Mouse (Mus musculus): ENCODE results near the gene Cflar.

The Cflar gene

GRCm38 (mm10) chr1:58700580-58701162 lies 10.6 kb upstream of the Cflar start:
- in situ Hi-C loops (cut with MboI; ENCODE audit: unreplicated experiment in 2 of 2), result loop anchor here (25.0 kb wide), 2 partner anchors 688 to 713 kb away; partner anchors contain the start of genes Kctd18 (in 1 of the 2) and Sgo2a (in 1 of the 2)

DNA sequence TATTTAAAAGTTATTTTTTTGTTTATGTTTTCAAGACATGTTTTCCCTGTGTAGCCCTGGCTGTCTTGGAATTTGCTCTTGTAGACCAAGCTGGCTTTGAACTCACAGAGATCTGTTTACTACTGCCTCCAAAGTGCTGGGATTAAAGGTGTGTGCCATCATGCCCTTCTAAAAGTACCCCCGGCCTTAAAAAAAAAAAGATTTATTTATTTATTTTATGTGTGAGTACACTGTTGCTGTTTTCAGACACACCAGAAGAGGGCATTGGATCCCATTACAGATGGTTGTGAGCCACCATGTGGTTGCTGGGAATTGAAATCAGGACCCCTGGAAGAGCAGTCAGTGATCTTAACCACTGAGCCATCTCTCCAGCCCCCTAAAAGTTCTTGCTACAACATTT lies 1.3 kb upstream of the Cflar start:
- in situ Hi-C loops (cut with MboI; ENCODE audit: unreplicated experiment in 2 of 2), result loop anchor here (5.0 to 25.0 kb wide), 4 partner anchors 92 to 723 kb away; partner anchors contain the start of genes Clk1 (in 1 of the 2), Kctd18 (in 1 of the 2) and Sgo2a (in 1 of the 2)

DNA sequence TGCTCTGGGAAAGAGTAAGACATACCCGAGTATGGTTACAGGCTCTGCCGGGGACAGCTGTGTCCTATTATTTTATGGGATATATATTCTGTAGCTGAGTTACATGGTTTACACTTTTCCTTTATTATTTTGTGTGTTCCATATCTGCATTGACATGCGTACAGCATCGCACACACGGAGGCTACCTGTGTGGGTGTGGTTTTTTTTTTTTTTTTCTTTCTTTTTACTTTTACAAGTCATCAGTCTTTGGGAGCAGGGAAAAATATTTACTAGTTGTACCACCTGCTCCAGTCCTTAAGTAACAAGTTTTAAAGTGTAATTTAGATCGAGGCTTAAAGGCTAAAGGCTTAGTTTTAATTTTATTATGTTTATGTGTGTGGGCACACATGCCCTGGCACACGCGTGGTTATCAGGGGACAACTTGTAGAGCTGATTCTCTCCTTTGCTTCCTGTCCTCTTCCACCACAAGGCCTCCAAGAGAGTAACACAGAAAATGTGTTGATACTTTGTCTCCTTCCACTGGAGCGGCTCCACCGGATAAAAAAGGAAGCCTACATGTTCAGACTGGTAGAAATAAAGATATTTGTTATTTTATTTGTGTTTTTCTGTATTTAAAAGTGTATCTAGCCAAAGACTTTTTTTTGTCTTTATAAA lies 470 bp upstream of the Cflar start:
- in situ Hi-C loops (cut with MboI; ENCODE audit: unreplicated experiment in 2 of 2), result loop anchor here (5.0 to 25.0 kb wide), 4 partner anchors 91 to 724 kb away; partner anchors contain the start of genes Clk1 (in 1 of the 2), Kctd18 (in 1 of the 2) and Sgo2a (in 1 of the 2)

GRCm38 (mm10) chr1:58712076-58713061 lies 1.1 kb downstream of the Cflar start:
- in situ Hi-C loops (cut with MboI; ENCODE audit: unreplicated experiment in 2 of 2), result loop anchor here (5.0 to 25.0 kb wide), 4 partner anchors 90 to 725 kb away; partner anchors contain the start of genes Clk1 (in 1 of the 2), Kctd18 (in 1 of the 2) and Sgo2a (in 1 of the 2)

- in situ Hi-C loops (cut with MboI; ENCODE audit: unreplicated experiment in 2 of 2), result loop anchor here (5.0 to 25.0 kb wide), 4 partner anchors 89 to 726 kb away; partner anchors contain the start of genes Clk1 (in 1 of the 2), Kctd18 (in 1 of the 2) and Sgo2a (in 1 of the 2)
Measured at GRCm38 (mm10) chr1:58713081-58713892, 2.0 kb downstream of the Cflar start.

- in situ Hi-C loops (cut with MboI; ENCODE audit: unreplicated experiment in 2 of 2), result loop anchor here (5.0 to 25.0 kb wide), 4 partner anchors 88 to 727 kb away; partner anchors contain the start of genes Clk1 (in 1 of the 2), Kctd18 (in 1 of the 2) and Sgo2a (in 1 of the 2)
Measured at GRCm38 (mm10) chr1:58713893-58714231, 2.6 kb downstream of the Cflar start.

- in situ Hi-C loops (cut with MboI; ENCODE audit: unreplicated experiment in 2 of 2), result loop anchor here (5.0 to 25.0 kb wide), 4 partner anchors 88 to 727 kb away; partner anchors contain the start of genes Clk1 (in 1 of the 2), Kctd18 (in 1 of the 2) and Sgo2a (in 1 of the 2)
Measured at GRCm38 (mm10) chr1:58714361-58714760, 3.1 kb downstream of the Cflar start.

DNA sequence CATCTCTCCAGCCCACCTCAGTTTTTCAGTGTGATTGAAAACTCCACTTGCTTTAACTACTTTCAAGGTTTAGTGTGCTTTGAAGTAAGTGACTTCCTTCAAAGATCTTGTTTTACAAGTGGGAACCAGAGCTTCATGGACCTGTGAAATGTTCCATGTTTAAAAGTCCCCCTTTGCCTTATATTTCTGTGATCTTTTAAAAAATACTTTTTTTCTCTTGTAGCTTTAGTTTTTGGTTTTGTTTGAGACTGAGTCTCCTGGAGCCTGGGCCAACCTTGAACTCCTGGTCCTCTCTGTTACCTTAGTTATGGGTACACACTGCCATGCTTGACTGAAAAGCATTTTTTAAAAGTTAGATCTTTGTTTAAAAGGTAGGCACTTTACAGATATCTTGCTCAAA lies 4.2 kb downstream of the Cflar start:
- in situ Hi-C loops (cut with MboI; ENCODE audit: unreplicated experiment in 2 of 2), result loop anchor here (10.0 to 25.0 kb wide), 3 partner anchors 291 to 728 kb away; partner anchors contain the start of genes Clk1 (in 1 of the 2), Kctd18 (in 1 of the 2) and Sgo2a (in 1 of the 2)

GRCm38 (mm10) chr1:58716162-58716882 lies 5.0 kb downstream of the Cflar start:
- in situ Hi-C loops (cut with MboI; ENCODE audit: unreplicated experiment in 2 of 2), result loop anchor here (10.0 to 25.0 kb wide), 3 partner anchors 292 to 729 kb away; partner anchors contain the start of genes Clk1 (in 1 of the 2), Kctd18 (in 1 of the 2) and Sgo2a (in 1 of the 2)

GRCm38 (mm10) chr1:58716883-58717220 lies 5.5 kb downstream of the Cflar start:
- in situ Hi-C loops (cut with MboI; ENCODE audit: unreplicated experiment in 2 of 2), result loop anchor here (10.0 to 25.0 kb wide), 3 partner anchors 292 to 730 kb away; partner anchors contain the start of genes Clk1 (in 1 of the 2), Kctd18 (in 1 of the 2) and Sgo2a (in 1 of the 2)

- in situ Hi-C loops (cut with MboI; ENCODE audit: unreplicated experiment in 2 of 2), result loop anchor here (10.0 to 25.0 kb wide), 3 partner anchors 293 to 730 kb away; partner anchors contain the start of genes Clk1 (in 1 of the 2), Kctd18 (in 1 of the 2) and Sgo2a (in 1 of the 2)
Measured at GRCm38 (mm10) chr1:58717589-58718270, 6.4 kb downstream of the Cflar start.

- in situ Hi-C loops (cut with MboI; ENCODE audit: unreplicated experiment in 2 of 2), result loop anchor here (10.0 to 25.0 kb wide), 3 partner anchors 295 to 732 kb away; partner anchors contain the start of genes Clk1 (in 1 of the 2), Kctd18 (in 1 of the 2) and Sgo2a (in 1 of the 2)
Measured at GRCm38 (mm10) chr1:58719356-58719945, 8.1 kb downstream of the Cflar start.

DNA sequence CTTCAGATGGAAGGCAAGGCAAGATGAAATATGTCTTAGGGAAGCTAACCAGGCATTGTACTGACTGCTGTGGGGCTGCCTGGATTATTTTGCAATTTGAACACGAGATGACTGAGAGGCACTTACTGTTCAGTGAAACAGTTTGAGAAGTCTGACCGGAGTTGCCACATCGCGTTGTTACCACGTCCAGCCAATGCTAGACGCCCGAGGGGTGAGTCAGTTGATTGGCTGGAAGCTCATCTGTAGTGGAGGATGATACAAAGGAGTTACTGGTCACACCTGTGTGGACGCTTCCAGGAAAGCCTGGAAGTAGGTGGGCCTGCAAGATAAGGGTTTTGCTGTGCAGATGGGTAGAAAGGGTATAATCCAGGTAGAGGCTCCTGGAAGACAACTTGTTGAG lies 8.8 kb downstream of the Cflar start:
- in situ Hi-C loops (cut with MboI; ENCODE audit: unreplicated experiment in 2 of 2), result loop anchor here (25.0 kb wide), 2 partner anchors 708 to 733 kb away; partner anchors contain the start of genes Kctd18 (in 1 of the 2) and Sgo2a (in 1 of the 2)

GRCm38 (mm10) chr1:58720988-58721387 lies 9.7 kb downstream of the Cflar start:
- in situ Hi-C loops (cut with MboI; ENCODE audit: unreplicated experiment in 2 of 2), result loop anchor here (25.0 kb wide), 2 partner anchors 709 to 734 kb away; partner anchors contain the start of genes Kctd18 (in 1 of the 2) and Sgo2a (in 1 of the 2)

GRCm38 (mm10) chr1:58722115-58722938 lies 11.0 kb downstream of the Cflar start:
- in situ Hi-C loops (cut with MboI; ENCODE audit: unreplicated experiment in 2 of 2), result loop anchor here (25.0 kb wide), 2 partner anchors 710 to 735 kb away; partner anchors contain the start of genes Kctd18 (in 1 of the 2) and Sgo2a (in 1 of the 2)
